In genomic region chr9:101235786-101236185, GRCm38 (mm10) we compare ENCODE assay signal across 14 mouse cellular contexts.
"Had no signal": no experiment of that assay in that cellular context is flagged by ENCODE, and none has a peak within 500 bp of the region (broad histone marks: within the 10 kb centered on the region; RNA-seq: fewer than 3 reads in every experiment).

No protein-coding gene starts in this region.

- H3K9me3 ChIP-seq: midbrain, embryonic 10.5 days; midbrain, embryonic 12.5 days; neural tube, embryonic 12.5 days; stomach, embryonic 15.5 days had no signal

- H3K27ac ChIP-seq: midbrain, embryonic 10.5 days; midbrain, embryonic 12.5 days; neural tube, embryonic 12.5 days; stomach, embryonic 15.5 days had no signal

- ATAC-seq: midbrain, embryonic 16.5 days had no signal

- H3K36me3 ChIP-seq: midbrain, embryonic 10.5 days; midbrain, embryonic 12.5 days; neural tube, embryonic 12.5 days; stomach, embryonic 15.5 days had no signal

- H3K4me3 ChIP-seq: midbrain, embryonic 10.5 days; midbrain, embryonic 12.5 days; neural tube, embryonic 12.5 days; stomach, embryonic 15.5 days had no signal

- DNase-seq: lung, adult 18-20 months; lung, embryonic 14.5 days; lung, postnatal 10 days; lung, postnatal 4 days; midbrain, embryonic 14.5 days; right cerebral cortex, postnatal 14 days; thymus, adult 18-20 months; thymus, postnatal 14 days; thymus, postnatal 36 days had no signal

- H3K4me1 ChIP-seq: midbrain, embryonic 10.5 days; midbrain, embryonic 12.5 days; neural tube, embryonic 12.5 days; stomach, embryonic 15.5 days had no signal

- H3K4me2 ChIP-seq: lung, embryonic 14.5 days; midbrain, embryonic 12.5 days; neural tube, embryonic 12.5 days; stomach, embryonic 15.5 days had no signal

- H3K9ac ChIP-seq: lung, embryonic 14.5 days; midbrain, embryonic 12.5 days; neural tube, embryonic 12.5 days; stomach, embryonic 15.5 days had no signal

- H3K27me3 ChIP-seq: midbrain, embryonic 12.5 days; neural tube, embryonic 12.5 days; stomach, embryonic 15.5 days had no signal
